Mouse (Mus musculus) forebrain, postnatal 0 days (tissue): Measurements from ENCODE around the gene Calm3. TPM values are rescaled to one million over a fixed set of nuclear protein-coding genes. Genes with fewer than 3 reads are reported as not detected.

Experiments used
- ATAC-seq: fragments of 200-750 bp; cut with Nextera tagmentation; 2 replicates; pipeline ENCODE4 v1.8.0; 2017; ENCODE audit warnings: mild to moderate bottlenecking, moderate library complexity
- DNase-seq: peaks from one replicate; pipeline ENCODE4 v3.0.0-alpha.2; 2015
- H3K27ac ChIP-seq: fragments of 300-500 bp; sonication (generic); 2 replicates; pipeline ENCODE4 v1.5.1; 2014; ENCODE audit warnings: low read depth, mild to moderate bottlenecking, antibody characterized with exemption, low read length, moderate library complexity, mixed read lengths
- H3K27me3 ChIP-seq: fragments of 300-500 bp; sonication (generic); 2 replicates; pipeline ENCODE4 v1.6.1; 2014; ENCODE audit warnings: mild to moderate bottlenecking, low read length, mixed read lengths; ENCODE audit not compliant: insufficient read depth
- H3K36me3 ChIP-seq: fragments of 300-500 bp; sonication (generic); 2 replicates; pipeline ENCODE4 v1.6.1; 2014; ENCODE audit warnings: mild to moderate bottlenecking, moderate library complexity; ENCODE audit not compliant: insufficient read depth
- H3K4me1 ChIP-seq: fragments of 300-500 bp; sonication (generic); 2 replicates; pipeline ENCODE4 v1.6.1; 2014; ENCODE audit warnings: antibody characterized with exemption; ENCODE audit not compliant: insufficient read depth
- H3K4me2 ChIP-seq: fragments of 300-500 bp; sonication (generic); 2 replicates; pipeline ENCODE4 v1.6.1; 2014; ENCODE audit warnings: low read depth, mild to moderate bottlenecking, moderate library complexity
- H3K4me3 ChIP-seq: fragments of 300-500 bp; sonication (generic); 2 replicates; pipeline ENCODE4 v1.5.1; 2014; ENCODE audit warnings: low read depth, low read length, mixed read lengths
- H3K9ac ChIP-seq: fragments of 300-500 bp; sonication (generic); 2 replicates; pipeline ENCODE4 v1.6.1; 2014; ENCODE audit warnings: mild to moderate bottlenecking
- H3K9me3 ChIP-seq: fragments of 300-500 bp; sonication (generic); 2 replicates; pipeline ENCODE4 v1.6.1; 2016; ENCODE audit warnings: low read length
- CTCF ChIP-seq: sonication (generic); IDR thresholded peaks from 2 replicates; pipeline ENCODE4 v1.5.1; 2016; ENCODE audit warnings: antibody characterized with exemption, control low read depth, low read depth
- WGBS: fragments of 180-500 bp; shearing (Covaris S2); extraction: QIAGEN DNeasy Blood & Tissue Kit; methylation state at CpG from one replicate; pipeline ENCODE4 v1.1.7; 2014; 5-methylcytosine and 5-hydroxymethylcytosine counted together
- polyA plus RNA-seq: library from polyadenylated mRNA; unstranded; fragments of >200 nt; fragmentation: Nextera tagmentation; extraction: Ambion mirVana; gene quantifications from 2 replicates; pipeline ENCODE4 v1.2.1, GENCODE M21; 2015
- total RNA-seq: library from RNA; depleted of rRNA; stranded (reverse); fragments of >200 nt; gene quantifications from 2 replicates; pipeline ENCODE4 v1.2.3, GENCODE M21; 2014

Gene Calm3
- total and polyA plus RNA-seq, 2 experiments from 2014 or later, result 403 to 1,323 TPM

- no peaks in the 10 kb centered on the region for H3K9me3 ChIP-seq
- no peak overlapping the region for H3K27ac ChIP-seq
- H3K4me2 ChIP-seq, result no peak overlapping the region
- DNase-seq, result no peak
- WGBS, result 83% methylated on average over 18 of the region's 18 CpGs
- no peaks in the 10 kb centered on the region for H3K27me3 ChIP-seq
- no peak overlapping the region for H3K4me3 ChIP-seq
- no peaks in the 10 kb centered on the region for H3K4me1 ChIP-seq
- TF ChIP-seq CTCF, result no peak
- no peak; the same call in 1 of the 2 replicates for ATAC-seq
- no peak overlapping the region for H3K9ac ChIP-seq
- peaks cover 61% of the 10 kb centered on the region for H3K36me3 ChIP-seq
Observed at GRCm38 (mm10) chr7:16914453-16915343, 9.2 kb downstream of the Calm3 start.

GRCm38 (mm10) chr7:16913806-16914452, 10.0 kb downstream of the Calm3 start:
- 37% methylated on average over 10 of the region's 10 CpGs for WGBS
- DNase-seq (peak; percentile 84), ATAC-seq (peak; percentile 79)
- Histone ChIP-seq H3K4me1 (no peaks in the 10 kb centered on the region), H3K27ac (no peak overlapping the region), H3K36me3 (peaks cover 55% of the 10 kb centered on the region), H3K27me3 (no peaks in the 10 kb centered on the region), H3K4me3 (no peak overlapping the region), H3K9me3 (no peaks in the 10 kb centered on the region), H3K4me2 (no peak overlapping the region), H3K9ac (no peak overlapping the region)
- TF ChIP-seq CTCF, result peak; percentile 87

- H3K4me2 ChIP-seq, result no peak overlapping the region
- no peak for TF ChIP-seq CTCF
- no peak overlapping the region for H3K9ac ChIP-seq
- H3K27ac ChIP-seq, result no peak overlapping the region
- ATAC-seq (no peak), DNase-seq (no peak)
- WGBS, result 89% methylated on average over 6 of the region's 6 CpGs
- H3K4me3 ChIP-seq, result no peak overlapping the region
- peaks cover 40% of the 10 kb centered on the region for H3K36me3 ChIP-seq
- no peaks in the 10 kb centered on the region for H3K4me1 ChIP-seq
- H3K27me3 ChIP-seq, result no peaks in the 10 kb centered on the region
- H3K9me3 ChIP-seq, result no peaks in the 10 kb centered on the region
Observed at GRCm38 (mm10) chr7:16912360-16912759, 11.6 kb downstream of the Calm3 start.

GRCm38 (mm10) chr7:16911904-16912303, 12.0 kb downstream of the Calm3 start:
- WGBS, result 94% methylated on average over 3 of the region's 3 CpGs
- Histone ChIP-seq H3K36me3 (peaks cover 36% of the 10 kb centered on the region), H3K4me2 (no peak overlapping the region), H3K4me3 (no peak overlapping the region), H3K9ac (no peak overlapping the region), H3K4me1 (no peaks in the 10 kb centered on the region), H3K27ac (no peak overlapping the region), H3K27me3 (no peaks in the 10 kb centered on the region), H3K9me3 (no peaks in the 10 kb centered on the region)
- TF ChIP-seq CTCF, result no peak
- ATAC-seq, result no peak
- no peak for DNase-seq

- H3K27ac ChIP-seq, result no peak overlapping the region
- no peaks in the 10 kb centered on the region for H3K27me3 ChIP-seq
- H3K4me2 ChIP-seq, result no peak overlapping the region
- H3K4me3 ChIP-seq, result no peak overlapping the region
- no peaks in the 10 kb centered on the region for H3K9me3 ChIP-seq
- H3K36me3 ChIP-seq, result peaks cover 16% of the 10 kb centered on the region
- DNase-seq (no peak), ATAC-seq (no peak)
- no peak overlapping the region for H3K9ac ChIP-seq
- TF ChIP-seq CTCF, result no peak
- WGBS, result 58% methylated on average over 10 of the region's 10 CpGs
- no peaks in the 10 kb centered on the region for H3K4me1 ChIP-seq
Observed at GRCm38 (mm10) chr7:16909909-16910308, 14.0 kb downstream of the Calm3 start.

GRCm38 (mm10) chr7:16908859-16909258, 15.1 kb downstream of the Calm3 start:
- Histone ChIP-seq H3K9me3 (no peaks in the 10 kb centered on the region), H3K4me1 (no peaks in the 10 kb centered on the region), H3K9ac (no peak overlapping the region), H3K27me3 (no peaks in the 10 kb centered on the region), H3K36me3 (peaks cover 5% of the 10 kb centered on the region; the same call in 1 of the 2 replicates), H3K4me2 (no peak overlapping the region), H3K4me3 (no peak overlapping the region), H3K27ac (no peak overlapping the region)
- no peak for TF ChIP-seq CTCF
- DNase-seq (no peak), ATAC-seq (no peak)
- WGBS, result 73% methylated on average over 11 of the region's 11 CpGs

GRCm38 (mm10) chr7:16908367-16908766, 15.5 kb downstream of the Calm3 start:
- no peak overlapping the region for H3K4me2 ChIP-seq
- no peaks in the 10 kb centered on the region for H3K4me1 ChIP-seq
- no peak for TF ChIP-seq CTCF
- H3K27me3 ChIP-seq, result no peaks in the 10 kb centered on the region
- no peak overlapping the region for H3K4me3 ChIP-seq
- ATAC-seq (no peak), DNase-seq (no peak)
- H3K27ac ChIP-seq, result no peak overlapping the region
- H3K36me3 ChIP-seq, result peaks cover under 1% of the 10 kb centered on the region; the same call in 1 of the 2 replicates
- H3K9ac ChIP-seq, result no peak overlapping the region
- 60% methylated on average over 11 of the region's 11 CpGs for WGBS
- H3K9me3 ChIP-seq, result no peaks in the 10 kb centered on the region
